Mouse (Mus musculus) gastrocnemius, postnatal 10 days (tissue): ENCODE measurements at regions not wholly inside any gene's neighbourhood (a gene's known extent, or its start where the extent isn't known, plus 50 kb on each side); places are given as distances from the start of the nearest gene placed in this dataset.

Experiments
- DNase-seq: peaks from one replicate; pipeline ENCODE4 v3.0.0; 2021; ENCODE audit warnings: mixed read lengths

DNA sequence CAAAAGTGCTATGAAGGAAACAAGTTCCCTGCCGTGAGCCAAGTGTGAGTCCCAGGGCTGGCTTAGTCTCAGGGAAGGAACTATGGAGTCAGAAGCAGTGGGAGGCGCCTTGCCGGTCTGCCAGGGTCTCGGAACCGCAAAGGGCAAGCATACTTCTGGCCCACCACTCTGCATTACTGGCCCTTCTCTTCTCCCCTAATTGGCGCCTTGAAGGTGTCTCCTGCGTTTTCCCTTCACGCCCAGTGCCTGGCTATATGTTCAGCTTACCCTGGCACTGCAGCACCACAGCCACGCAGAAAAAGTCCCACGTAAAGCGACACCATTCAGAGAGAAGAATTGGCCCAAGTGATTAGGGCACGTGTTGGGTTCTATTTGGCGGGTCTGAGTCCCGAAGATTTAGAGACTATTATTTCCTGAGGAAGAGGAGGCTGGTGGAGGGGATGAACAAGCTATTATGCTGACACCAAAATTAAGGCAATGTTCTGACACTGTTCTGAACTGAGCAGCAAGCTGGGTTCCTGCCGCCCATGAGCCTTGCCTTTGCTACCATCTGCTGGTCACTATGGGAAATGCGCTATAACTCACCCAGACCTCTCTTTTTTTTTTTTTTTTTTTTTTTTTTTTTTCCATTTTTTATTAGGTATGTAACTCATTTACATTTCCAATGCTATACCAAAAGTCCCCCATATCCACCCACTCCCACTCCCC is 288.5 kb upstream of the Jmjd1c start:
- DNase-seq, result peak; percentile 66

DNA sequence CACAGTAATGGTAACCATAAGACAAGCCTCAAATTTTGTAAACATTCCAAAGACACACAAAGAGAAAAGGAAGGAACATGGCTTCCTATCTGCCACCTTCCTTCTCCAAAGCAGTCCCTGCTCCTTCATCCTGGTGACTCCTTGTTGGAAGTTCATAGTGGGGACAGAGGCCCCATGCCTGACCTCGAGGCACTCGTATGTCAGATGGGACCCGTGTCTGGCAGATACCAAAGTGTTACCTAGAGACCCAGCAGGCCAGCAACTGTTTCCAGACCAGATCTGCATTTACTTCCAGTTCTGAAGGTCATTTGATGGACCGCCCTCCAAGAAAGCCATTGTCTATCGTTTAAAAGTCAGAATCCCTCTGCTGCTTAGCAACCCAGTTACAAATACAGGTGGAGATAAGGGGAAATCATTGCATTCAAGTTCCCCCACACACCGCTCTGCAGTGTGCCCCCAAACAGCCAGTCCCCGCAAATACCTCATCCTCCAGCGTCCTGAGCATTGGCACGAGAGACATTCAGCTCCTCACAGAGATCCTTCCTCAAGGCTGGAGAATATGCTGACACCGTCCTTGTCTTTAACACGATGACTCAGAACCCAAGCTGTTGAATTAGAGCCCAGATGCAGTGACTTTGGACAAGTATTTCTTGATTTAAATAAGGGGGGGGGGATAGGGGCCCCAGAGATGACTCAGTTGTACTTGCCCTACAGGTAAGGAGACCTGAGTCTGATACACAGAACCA is 283.2 kb upstream of the Jmjd1c start:
- no peak for DNase-seq

DNA sequence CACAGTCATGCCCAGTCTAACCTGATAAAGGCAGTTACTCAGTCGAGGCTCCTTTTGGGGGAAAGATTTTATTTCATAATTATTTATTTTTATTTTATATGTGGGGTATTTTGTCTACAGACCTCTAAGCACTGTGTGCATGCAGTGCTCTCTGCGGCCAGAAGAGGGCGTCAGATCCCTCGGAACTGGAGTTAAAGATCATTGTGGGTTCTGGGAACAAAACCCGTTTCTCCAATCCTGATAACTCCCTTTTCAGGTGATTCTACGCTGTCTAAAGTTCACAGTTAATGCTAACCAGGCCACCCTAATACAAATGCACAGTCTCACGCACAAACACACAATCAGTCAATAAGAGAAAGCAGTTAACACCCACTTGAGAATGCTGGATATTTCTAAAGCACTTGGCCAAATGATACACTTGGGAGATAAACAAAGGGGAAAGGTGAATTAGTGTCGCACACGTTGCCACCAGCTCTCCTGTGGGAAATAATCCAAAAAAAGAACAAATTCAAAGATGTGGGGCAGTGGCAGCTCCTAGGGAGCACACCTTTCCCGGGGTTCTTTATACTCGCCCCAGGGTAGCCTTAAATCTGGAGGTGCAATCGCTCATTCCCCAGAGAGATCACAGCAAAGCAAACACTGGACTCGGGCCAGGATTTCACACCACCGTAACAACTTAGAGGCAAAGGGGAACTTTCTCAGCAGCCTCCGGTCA is 281.9 kb upstream of the Jmjd1c start:
- DNase-seq, result no peak

DNA sequence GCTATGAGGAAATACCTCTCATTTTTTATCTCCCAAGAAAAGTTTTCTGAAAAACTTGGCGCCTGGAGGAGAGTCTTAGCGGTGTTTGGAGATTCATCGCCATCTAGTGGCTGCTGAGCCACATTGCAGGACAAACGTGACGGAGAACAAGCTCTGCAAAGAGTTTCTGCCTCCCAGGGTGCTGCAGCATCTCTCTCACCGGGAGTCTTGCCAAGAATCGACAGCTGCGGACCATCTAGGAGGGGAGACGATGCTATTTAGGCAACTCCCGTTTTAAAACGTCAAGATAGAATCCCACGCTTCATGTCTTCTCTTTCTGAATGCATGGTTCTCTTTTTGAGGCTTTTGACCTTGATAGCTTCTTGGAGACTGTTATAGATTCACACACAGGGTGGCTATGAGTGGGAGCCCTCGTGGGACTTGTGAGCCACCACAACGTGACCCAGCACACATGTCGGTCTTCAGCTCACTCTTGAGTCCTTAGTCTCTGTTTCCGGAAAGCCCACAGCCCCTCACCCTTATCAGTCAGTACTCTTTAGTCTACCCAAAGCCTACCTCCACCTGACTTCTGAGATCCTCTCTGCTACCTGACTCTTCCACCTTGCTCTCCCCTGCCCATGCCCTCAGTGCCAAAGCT is 281.2 kb upstream of the Jmjd1c start:
- DNase-seq, result peak; percentile 82

DNA sequence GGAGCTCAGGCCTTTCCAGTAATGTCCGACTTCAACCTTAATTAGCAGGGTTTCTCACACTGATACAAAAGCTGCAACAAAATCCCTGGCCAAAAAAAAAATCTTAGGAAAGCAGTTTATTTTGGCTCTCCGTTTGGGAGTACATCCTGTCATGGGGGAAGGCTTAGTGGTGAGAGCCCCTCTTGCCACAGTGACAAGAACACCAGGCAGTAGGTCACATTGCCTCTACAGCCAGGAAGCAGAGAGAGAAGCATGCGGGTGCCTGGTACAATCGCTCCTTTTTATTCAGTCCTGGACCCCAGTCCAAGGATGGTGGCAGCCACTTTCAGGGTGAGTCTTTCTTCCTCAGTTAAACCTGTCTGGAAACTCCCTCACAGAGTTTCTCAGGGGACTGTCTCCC is 280.0 kb upstream of the Jmjd1c start:
- no peak for DNase-seq

DNA sequence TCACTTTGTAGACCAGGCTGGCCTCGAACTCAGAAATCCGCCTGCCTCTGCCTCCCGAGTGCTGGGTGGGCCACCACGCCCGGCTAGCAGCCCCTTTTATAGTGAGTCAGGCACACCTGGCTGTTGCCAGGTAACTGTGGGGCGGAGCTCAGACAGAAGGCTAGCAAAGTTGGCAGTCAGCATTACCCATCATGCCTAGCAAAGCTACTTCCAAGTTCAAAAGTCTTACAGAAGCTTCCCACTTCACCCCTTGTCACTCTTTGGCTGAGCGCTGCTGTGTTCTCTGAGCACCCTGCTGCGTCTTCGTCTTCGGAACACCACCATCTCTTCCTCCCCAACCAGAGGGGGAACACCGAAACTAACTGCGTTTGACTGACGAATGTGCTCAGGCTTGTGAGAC is 279.1 kb upstream of the Jmjd1c start:
- no peak for DNase-seq

DNA sequence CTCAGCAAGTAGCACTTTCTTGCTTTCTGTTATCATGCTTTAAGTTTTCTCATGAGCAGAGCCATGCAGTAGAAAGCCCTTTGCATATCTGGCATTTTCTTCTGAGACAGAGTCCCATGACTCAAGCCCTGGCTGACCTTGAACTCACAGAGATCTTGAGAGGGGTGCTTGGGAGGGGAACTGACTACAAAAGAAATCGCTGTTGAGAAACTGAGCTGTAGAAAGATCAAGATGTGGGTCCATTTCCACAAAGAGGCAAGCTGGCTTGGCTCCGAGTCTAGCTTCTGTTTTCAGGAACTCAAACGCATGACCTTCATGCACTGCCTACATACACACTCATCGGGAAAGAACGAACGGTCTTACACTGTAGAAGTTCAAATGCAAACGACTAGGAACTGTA is 278.0 kb upstream of the Jmjd1c start:
- DNase-seq, result no peak

DNA sequence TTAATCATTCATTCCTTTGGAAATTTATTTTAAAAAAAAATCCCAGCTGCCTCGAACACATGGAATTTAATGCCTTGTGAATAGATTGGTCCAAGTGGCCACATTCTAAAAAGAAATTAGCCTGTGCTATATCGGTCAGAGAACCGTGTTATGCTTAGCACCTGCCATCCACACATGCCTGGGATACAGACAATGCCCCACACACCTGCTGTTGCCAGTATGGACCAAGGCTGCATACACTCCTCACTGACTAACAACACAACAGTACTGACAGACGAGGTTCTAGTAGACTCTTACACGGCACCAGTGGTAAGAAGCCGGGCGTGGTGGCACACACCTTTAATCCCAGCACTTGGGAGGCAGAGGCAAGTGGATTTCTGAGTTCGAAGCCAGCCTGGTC is 276.4 kb upstream of the Jmjd1c start:
- no peak for DNase-seq

DNA sequence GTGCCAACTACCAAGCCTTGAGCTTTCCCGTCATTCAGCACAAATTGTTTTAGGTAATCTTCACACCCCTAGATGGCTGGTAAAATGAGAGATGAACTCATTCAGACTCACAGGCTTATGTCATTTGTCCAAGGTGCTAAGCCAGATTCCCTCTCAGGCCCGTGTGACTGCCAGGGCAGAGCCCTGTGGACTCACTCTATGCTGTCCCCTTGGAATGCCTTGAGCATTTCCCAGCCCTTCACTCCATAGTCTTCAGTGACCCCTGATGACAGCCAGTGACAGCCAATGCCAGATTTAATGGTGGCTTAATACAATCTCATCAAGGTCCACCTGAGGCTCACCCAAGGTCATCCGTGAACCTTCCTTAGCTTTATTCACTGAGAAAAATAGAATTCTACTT is 270.2 kb upstream of the Jmjd1c start:
- no peak for DNase-seq

DNA sequence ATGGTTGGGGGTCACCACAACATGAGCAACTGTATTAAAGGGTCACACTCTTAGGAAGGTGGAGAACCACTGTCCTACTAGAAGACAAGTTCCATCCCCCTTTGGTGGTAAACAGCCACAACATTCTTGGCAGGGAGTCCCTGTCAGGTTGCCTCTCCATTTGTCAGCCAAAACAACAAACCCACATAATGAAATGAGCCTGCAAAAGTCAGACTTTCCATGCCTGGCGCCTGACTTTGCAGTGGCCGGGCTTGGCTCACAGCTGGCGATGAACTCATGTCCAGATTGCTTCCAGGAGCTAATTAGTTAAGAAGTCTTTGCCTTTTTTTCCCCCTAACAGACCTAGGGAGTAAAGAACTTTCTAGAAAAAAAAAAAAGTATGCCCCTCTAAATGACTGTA is 269.6 kb upstream of the Jmjd1c start:
- DNase-seq, result peak; percentile 35

DNA sequence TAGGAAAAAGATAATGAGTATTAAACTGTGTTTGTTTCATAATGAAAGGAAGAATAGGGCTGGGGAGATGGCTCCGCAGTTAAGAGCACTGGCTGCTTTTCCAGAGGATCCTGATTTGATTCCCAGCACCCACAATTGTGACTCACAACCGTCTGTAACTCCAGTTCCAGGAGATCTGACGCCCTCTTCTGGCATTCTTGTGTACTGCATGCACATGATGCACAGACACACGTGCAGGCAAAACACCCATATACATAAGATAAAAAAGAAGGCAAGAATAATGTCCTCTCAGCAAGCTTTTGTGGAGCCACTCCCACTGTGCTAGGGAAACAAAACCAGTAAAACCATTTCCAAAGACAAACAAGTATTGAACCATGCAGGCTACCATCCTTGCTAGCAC is 261.0 kb upstream of the Jmjd1c start:
- DNase-seq, result no peak

DNA sequence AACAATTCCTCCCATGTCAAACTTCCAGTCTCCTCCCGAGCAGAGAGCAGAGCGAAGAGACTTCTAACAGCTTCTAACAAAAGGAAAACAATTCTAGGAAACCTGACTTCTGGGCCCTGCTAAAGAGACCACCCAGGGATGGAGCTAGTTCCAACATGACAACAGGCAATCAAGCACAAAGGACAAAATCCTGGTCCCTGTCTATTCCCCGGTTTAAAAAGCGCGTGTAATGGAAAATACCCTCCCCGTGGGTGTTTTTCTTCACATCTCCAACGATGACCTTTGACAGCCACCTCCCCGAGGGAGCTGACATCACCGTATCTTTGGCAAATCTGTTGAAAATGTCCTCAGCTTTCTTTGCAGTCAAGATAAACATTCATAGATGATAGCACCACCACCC is 256.9 kb upstream of the Jmjd1c start:
- DNase-seq, result peak; percentile 17

DNA sequence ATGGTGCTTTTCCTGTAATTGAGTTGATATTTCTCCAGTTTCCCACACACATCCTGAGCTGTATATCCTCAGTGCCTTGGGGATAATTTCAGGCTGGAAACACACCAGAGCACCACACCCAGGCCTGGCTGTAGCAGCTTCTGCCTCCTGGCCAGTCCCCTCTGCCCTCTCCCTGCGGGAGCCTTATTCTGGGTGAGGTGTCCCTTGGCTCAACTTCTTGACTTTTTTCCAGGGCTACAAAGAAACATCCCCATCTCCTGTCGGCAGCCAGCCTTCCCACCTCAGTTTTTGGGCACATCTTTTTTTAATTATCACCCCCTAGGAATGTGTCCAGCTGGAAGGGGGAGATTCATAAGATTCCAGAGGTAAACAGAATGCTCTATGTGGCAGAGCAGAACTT is 252.7 kb upstream of the Jmjd1c start:
- no peak for DNase-seq

DNA sequence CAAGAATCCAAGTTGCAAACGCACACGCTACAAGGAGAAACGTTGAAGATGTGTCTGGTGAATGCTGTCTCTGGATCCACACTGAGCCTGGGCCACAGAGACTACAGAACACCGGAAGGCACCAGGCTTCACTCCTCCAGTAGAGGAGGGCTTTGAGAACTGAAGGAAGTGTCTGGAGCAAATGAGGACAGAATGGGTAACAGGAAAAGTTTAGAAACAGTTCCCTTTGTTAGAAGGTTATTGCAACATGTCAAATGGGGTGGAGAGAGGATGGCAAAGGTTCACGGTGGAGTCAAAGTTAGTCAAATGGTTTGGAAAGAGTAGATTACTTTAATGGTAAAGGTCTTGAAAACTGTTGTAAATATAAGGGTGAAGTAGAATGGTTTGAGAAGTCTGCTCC is 247.1 kb upstream of the Jmjd1c start:
- no peak for DNase-seq

DNA sequence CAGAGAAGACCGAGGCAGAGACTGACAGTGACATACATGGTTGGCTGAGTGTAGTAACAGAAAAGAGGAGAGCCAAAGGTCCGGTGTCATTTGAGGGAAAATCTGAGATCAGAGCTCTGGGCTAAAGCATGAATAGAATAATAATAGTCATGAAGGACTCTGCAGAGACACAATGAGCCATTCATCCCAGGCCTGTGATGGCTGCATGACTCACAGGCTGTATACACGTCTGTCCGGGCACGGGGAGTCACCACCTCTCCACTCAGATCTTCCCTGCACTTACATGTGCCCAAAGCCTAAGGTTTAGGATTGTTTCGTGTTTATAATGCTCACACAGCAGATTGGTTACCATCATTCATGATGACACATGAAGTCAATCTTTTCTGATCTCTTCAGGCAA is 246.2 kb upstream of the Jmjd1c start:
- DNase-seq, result no peak

DNA sequence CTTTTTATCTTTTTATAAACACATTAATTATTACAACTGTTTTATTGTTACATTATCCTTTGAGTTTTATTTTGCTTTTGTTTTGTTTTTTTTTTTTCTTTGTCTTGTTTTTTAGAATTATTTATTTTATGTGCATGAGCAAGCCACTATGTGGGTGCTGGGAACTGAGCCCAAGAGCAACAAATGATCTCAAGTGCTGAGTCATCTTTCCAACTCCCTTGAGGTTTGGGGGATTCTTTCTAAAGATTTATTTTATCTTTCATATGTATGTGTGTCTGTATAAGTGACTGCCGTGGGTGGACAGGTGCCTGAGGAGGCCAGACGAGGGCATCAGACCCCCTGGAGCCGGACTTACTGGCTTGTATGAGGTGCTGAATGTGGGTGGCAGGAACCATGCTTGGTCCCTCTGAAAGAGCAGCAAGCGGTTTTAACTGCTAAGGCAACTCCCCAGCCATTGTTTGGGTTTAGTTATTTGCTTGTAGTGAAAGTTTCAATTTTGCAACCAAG is 244.9 kb upstream of the Jmjd1c start:
- no peak for DNase-seq

DNA sequence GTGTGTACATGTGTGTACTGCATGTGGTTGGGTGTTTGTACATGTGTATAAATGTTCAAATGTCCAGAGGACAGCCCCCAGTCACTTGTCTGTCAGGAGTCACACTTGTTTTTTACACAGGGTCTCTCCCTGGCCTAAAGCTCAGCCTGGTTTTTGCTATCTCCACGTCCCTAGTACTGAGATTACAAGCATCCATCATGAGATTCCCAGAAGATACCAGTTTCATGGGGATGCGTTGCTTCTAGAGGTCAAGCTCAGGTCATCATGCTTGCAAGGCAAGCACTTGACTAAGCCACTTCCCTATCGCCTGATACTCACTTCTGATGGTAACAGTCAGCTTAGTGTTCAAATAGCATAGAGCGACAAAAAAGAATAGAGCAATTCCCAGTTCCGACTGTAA is 244.1 kb upstream of the Jmjd1c start:
- no peak for DNase-seq

DNA sequence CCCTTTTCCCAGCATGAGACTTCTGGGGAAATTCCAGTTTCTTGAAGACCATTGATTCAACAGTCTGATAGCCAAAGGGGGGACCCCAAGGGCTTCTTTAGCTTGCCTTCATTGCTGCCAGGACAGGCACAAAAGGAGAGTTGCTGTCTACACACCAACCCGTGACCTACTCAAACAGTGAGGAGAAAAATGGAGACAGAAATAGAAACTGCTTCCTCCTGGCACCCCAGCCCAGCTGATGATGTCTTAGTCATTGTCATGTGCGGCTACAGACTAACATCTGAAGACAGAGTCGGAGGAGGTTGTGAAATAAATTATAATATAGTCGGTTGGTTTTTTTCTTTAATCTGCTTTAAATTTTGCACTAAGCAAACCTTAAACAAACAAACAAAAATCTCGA is 243.2 kb upstream of the Jmjd1c start:
- DNase-seq, result no peak

DNA sequence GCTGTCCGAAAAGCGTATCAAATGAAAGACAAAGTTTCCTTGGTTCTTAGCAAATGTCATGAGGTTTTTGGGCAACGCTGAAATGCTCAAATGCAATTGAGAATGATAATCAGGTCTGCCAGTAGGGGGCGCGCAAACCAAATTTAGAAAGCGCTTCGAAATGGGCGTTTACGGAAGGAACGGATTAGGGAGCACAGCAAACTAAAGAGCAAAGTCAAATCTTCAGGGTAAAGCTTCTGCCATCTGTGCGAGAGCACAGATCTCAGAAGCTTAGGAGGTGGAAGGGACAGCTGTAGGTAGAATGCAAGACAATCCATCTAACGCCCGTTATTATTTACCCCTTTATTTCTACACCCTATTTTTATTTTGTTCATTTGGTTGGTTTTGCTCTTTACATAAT is 242.7 kb upstream of the Jmjd1c start:
- peak; percentile 89 for DNase-seq

DNA sequence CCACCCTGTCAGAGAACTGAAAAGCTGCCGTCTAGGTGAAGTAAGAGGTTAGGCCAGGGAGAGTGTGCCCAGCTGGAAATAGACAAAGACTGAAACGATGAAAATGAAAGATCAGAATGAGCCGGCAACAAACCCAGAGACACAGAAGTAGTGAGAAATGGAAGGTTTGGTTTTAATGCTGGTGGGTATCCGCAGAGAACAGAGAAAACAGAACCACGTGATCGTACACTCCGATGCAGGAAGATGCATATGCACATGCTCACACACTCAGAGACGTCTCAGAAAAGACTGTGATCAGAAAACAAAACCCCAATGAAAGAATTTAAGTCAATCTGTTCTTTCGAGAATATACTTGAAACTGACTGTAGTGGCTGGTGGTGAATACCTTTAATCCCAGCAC is 241.0 kb upstream of the Jmjd1c start:
- no peak for DNase-seq

DNA sequence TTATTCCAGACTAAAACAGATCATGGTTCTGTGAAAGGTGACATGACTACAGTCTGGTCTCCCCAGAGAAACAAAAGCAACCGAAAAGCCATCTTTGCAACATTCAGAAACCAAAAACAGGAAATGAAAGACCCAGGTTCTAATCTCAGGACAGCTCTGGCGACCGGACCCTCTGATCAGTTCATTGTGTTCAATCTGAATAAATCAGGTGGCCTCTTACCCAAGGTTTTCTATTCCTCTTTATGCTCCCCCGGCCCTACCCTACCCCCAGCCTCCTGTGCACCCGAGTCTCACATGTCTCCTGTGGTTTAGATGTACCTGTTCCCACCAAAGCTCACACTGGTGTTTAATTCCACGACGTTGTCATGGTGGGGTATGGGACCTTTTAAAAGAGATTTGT is 238.6 kb upstream of the Jmjd1c start:
- DNase-seq, result no peak

DNA sequence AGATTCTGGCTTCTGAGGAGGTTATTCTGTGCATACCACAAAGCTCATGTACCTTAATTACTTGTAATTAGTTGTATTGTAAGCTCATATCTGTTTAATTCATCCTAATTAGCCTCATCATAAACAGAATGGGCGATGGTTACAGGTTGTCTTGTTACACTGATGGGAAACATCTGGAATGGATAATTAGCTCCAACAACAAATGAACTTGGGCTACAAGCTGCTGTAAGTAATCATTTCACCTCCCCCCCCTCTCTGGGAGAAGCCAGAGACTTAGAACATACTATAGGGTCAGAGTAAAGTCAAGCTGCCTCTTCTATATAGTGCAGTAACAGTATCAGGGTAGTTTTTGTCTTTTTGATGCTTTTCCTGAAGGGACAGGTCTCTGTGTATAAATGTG is 234.5 kb upstream of the Jmjd1c start:
- DNase-seq, result no peak
